Mouse (Mus musculus) Muller cell, postnatal 12 days (primary cell): ENCODE data around the gene Slc4a10.
"Not testable (repeated sequence)": the region's sequence is repeated elsewhere in the genome, so short reads cannot be mapped to it uniquely, and the experiment has no call there.

ENCODE experiments used
- DNase-seq: peaks from one replicate; pipeline ENCODE4 v3.0.0-alpha.2; 2015; ENCODE audit errors: inconsistent ontology term

Gene Slc4a10

GRCm38 (mm10) chr2:62046421-62046845 is at the start of gene Slc4a10:
Gene Slc4a10 (plus strand): TSS chr2:62046462.
- peak; percentile 32 for DNase-seq

GRCm38 (mm10) chr2:62001251-62001650 is 45.0 kb upstream of the Slc4a10 start:
- DNase-seq = not testable (repeated sequence)

GRCm38 (mm10) chr2:62018209-62018608 is 28.1 kb upstream of the Slc4a10 start:
- DNase-seq = no peak

GRCm38 (mm10) chr2:62046861-62047503 is 720 bp downstream of the Slc4a10 start:
- peak; percentile 47 for DNase-seq

GRCm38 (mm10) chr2:62047504-62048005 is 1.3 kb downstream of the Slc4a10 start:
- DNase-seq = peak; percentile 51

- DNase-seq = no peak
Measured at GRCm38 (mm10) chr2:62048116-62048515, 1.9 kb downstream of the Slc4a10 start.

- no peak for DNase-seq
Measured at GRCm38 (mm10) chr2:62076512-62076911, 30.2 kb downstream of the Slc4a10 start.

- no peak for DNase-seq
Measured at GRCm38 (mm10) chr2:62087566-62087965, 41.3 kb downstream of the Slc4a10 start.

- no peak for DNase-seq
Measured at GRCm38 (mm10) chr2:62088715-62089114, 42.5 kb downstream of the Slc4a10 start.

- peak; percentile 62 for DNase-seq
Measured at GRCm38 (mm10) chr2:62089208-62089607, 42.9 kb downstream of the Slc4a10 start.

GRCm38 (mm10) chr2:62100526-62100925 is 54.3 kb downstream of the Slc4a10 start:
- no peak for DNase-seq

- peak; percentile 3 for DNase-seq
Measured at GRCm38 (mm10) chr2:62115346-62115745, 69.1 kb downstream of the Slc4a10 start.

GRCm38 (mm10) chr2:62129975-62130374 is 83.7 kb downstream of the Slc4a10 start:
- DNase-seq = no peak

- DNase-seq = peak; percentile 46
Measured at GRCm38 (mm10) chr2:62134911-62135310, 88.6 kb downstream of the Slc4a10 start.

- DNase-seq = no peak
Measured at GRCm38 (mm10) chr2:62147636-62148035, 101.4 kb downstream of the Slc4a10 start.

GRCm38 (mm10) chr2:62149421-62149820 is 103.2 kb downstream of the Slc4a10 start:
- peak; percentile 11 for DNase-seq

- no peak for DNase-seq
Measured at GRCm38 (mm10) chr2:62150830-62151229, 104.6 kb downstream of the Slc4a10 start.

- no peak for DNase-seq
Measured at GRCm38 (mm10) chr2:62210109-62210508, 163.8 kb downstream of the Slc4a10 start.

- no peak for DNase-seq
Measured at GRCm38 (mm10) chr2:62211106-62211505, 164.8 kb downstream of the Slc4a10 start.

GRCm38 (mm10) chr2:62227563-62227962 is 181.3 kb downstream of the Slc4a10 start:
- DNase-seq = no peak

- DNase-seq = peak; percentile 17
Measured at GRCm38 (mm10) chr2:62231271-62231670, 185.0 kb downstream of the Slc4a10 start.

- no peak for DNase-seq
Measured at GRCm38 (mm10) chr2:62244167-62244566, 197.9 kb downstream of the Slc4a10 start.

GRCm38 (mm10) chr2:62268467-62268866 is 222.2 kb downstream of the Slc4a10 start:
- no peak for DNase-seq

GRCm38 (mm10) chr2:62271840-62272239 is 225.6 kb downstream of the Slc4a10 start:
- no peak for DNase-seq
